Mouse (Mus musculus): ENCODE results near the gene Dclk2. TPM values are rescaled to one million over a fixed set of nuclear protein-coding genes. Genes with fewer than 3 reads are reported as not detected.

The Dclk2 gene
- polyA plus RNA-seq, 1 experiment from 2014 or later = 4.6 TPM

Other genes starting within 250 kb of the Dclk2 start
- gene Cd1d1, start 78.6 kb upstream of the Dclk2 start, polyA plus RNA-seq (2015; fragmentation: Nextera tagmentation; extraction: Ambion mirVana) = 30.2 and 33.5 TPM in 2 replicates

Data from stomach, embryonic 16.5 days (tissue).